Mouse (Mus musculus) thymus, postnatal 4 days (tissue): ENCODE measurements around the gene Smtnl1.
A peak's percentile ranks its signal among the peaks of the same experiment; 100 is the strongest.

ENCODE experiments used
- DNase-seq: peaks from one replicate; pipeline ENCODE4 v3.0.0; 2021

Gene Smtnl1

GRCm38 (mm10) chr2:84792516-84792915, 29.9 kb downstream of the Smtnl1 start:
- DNase-seq, result no peak

GRCm38 (mm10) chr2:84790418-84790817, 32.0 kb downstream of the Smtnl1 start:
- DNase-seq, result no peak

GRCm38 (mm10) chr2:84788316-84788715, 34.1 kb downstream of the Smtnl1 start:
- no peak for DNase-seq

GRCm38 (mm10) chr2:84783840-84784566, 38.4 kb downstream of the Smtnl1 start:
- DNase-seq, result no peak

- DNase-seq, result no peak
These were observed 39.1 kb downstream of the Smtnl1 start for GRCm38 (mm10) chr2:84783315-84783714.

- DNase-seq, result peak; percentile 67
These were observed 43.2 kb downstream of the Smtnl1 start for GRCm38 (mm10) chr2:84779210-84779609.

- DNase-seq, result no peak
These were observed 44.7 kb downstream of the Smtnl1 start for GRCm38 (mm10) chr2:84777706-84778105.

- no peak for DNase-seq
These were observed 46.8 kb downstream of the Smtnl1 start for GRCm38 (mm10) chr2:84775665-84776064.

- DNase-seq, result no peak
These were observed 47.2 kb downstream of the Smtnl1 start, which contains the start of gene Serping1 for GRCm38 (mm10) chr2:84775241-84775640. Gene Serping1, minus strand, starts transcription at chr2:84775444.

GRCm38 (mm10) chr2:84774751-84775150, 47.7 kb downstream of the Smtnl1 start:
- no peak for DNase-seq

- no peak for DNase-seq
These were observed 49.3 kb downstream of the Smtnl1 start for GRCm38 (mm10) chr2:84773195-84773594.

- DNase-seq, result no peak
These were observed 50.0 kb downstream of the Smtnl1 start for GRCm38 (mm10) chr2:84772454-84772853.

- no peak for DNase-seq
These were observed 52.0 kb downstream of the Smtnl1 start for GRCm38 (mm10) chr2:84770501-84770900.

GRCm38 (mm10) chr2:84762818-84763217, 59.6 kb downstream of the Smtnl1 start:
- no peak for DNase-seq

GRCm38 (mm10) chr2:84762295-84762694, 60.2 kb downstream of the Smtnl1 start:
- DNase-seq, result no peak

GRCm38 (mm10) chr2:84761840-84762239, 60.6 kb downstream of the Smtnl1 start:
- DNase-seq, result no peak

GRCm38 (mm10) chr2:84761309-84761708, 61.1 kb downstream of the Smtnl1 start:
- no peak for DNase-seq
